Mouse (Mus musculus) urinary bladder, postnatal 4 days (tissue): ENCODE results near the gene Notch1.

Source experiments
- DNase-seq, 2 experiments: peaks; one replicate each; pipeline ENCODE4 v3.0.0; 2021 to 2022; ENCODE audit warnings: low spot score in 2 of 2

Notch1 gene

GRCm38 (mm10) chr2:26408515-26409356 lies 107.7 kb downstream of the Notch1 start, which contains the start of gene Inpp5e:
Gene Inpp5e (minus strand): TSS chr2:26409203.
- peak; percentile 96 to 98 for DNase-seq
